Mouse (Mus musculus) kidney, postnatal 4 days (tissue): Measurements from ENCODE around the gene Nrbp1.

Experiments used
- DNase-seq, 2 experiments: peaks; one replicate each; pipeline ENCODE4 v3.0.0; 2021; ENCODE audit warnings: mixed read lengths in 2 of 2

Gene Nrbp1

DNA sequence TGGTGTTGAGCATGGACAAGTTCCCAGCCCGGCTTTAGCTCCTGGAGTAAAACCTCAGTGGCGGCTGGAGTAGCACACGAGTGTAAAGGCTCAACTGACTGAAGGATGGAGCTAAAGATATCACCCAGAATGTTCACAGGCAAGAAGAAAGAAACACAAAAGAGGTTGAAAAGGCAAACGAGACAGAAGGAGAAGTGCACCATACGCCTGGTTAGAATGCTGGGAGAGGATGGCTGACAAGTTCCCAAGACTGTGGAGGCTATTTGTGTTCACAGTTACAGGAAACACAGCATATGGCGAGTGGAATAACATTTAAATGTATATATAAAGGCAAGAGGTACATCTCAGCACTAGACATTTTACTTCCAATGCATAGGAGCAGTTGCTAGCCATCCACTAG lies 32.4 kb downstream of the Nrbp1 start:
- no peak for DNase-seq

DNA sequence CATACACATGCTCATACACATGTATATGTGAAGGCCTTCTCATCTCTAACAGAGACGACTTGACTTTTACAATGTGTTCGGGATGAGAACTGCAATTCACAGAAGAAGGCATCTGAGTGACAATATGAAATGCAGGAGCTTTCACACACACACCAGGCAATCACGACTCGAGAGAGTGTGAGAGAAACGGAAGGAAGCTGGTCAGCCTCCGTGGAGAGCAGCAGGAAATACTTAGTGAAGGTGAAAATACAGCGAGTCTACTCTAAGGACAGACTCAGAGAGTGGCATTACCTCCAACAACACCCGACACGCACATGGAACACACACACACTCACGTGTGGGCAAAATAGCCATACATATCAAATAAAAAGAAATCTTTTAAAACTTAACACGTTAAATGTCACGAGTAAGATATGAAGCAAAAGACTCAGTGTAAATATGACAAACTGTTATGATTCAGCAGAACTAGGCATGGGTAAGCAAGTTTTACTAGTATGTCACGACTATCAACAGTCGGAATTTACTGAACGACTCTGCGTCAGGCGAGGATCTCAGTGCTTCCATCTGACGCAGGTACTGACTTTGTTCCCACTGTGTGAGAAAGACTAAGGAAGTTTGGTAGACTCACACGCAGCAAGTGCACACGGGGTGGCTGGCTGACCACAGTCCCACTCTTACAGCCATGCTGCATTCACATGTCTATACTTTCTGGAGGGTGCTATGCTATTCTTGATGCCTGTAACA lies 38.8 kb downstream of the Nrbp1 start:
- DNase-seq: no peak

DNA sequence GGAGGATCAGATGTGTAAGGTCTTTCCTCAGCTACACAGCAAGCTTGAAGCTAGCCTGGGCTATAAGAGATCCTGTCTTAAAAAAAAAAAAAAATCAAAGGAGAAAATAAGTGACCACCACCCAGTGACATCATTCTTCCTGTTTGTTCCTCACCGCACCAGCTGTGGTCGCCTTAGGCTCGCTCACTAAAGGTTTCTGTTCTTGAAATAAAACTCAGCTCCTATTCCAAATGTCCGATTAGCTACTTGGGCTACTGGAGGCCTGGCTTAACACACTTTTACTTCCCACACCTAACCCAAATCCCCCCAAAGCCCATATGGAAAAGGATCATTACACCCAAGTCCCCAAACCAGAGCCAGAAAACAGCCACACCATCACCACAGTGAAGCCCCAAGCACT lies 47.6 kb downstream of the Nrbp1 start:
- no peak for DNase-seq

DNA sequence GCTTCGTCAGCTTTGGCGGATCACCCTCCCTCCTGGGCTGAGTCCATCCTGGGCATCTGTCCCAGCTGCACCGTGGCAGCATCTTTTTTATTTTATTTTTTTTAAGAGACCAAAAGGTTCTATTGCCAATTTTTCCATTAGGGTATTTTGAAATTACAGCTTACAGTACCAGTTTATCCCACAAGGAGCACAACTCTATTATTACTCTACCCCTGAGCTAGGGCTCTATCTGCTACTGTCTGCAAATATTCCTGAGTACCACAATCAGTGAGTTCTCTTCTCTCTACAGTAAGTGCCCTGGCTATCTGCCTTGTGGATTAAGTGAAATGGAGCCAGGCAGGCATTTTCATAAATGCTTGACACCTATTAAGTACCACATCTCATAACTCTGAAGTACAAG lies 48.0 kb downstream of the Nrbp1 start:
- DNase-seq: no peak

DNA sequence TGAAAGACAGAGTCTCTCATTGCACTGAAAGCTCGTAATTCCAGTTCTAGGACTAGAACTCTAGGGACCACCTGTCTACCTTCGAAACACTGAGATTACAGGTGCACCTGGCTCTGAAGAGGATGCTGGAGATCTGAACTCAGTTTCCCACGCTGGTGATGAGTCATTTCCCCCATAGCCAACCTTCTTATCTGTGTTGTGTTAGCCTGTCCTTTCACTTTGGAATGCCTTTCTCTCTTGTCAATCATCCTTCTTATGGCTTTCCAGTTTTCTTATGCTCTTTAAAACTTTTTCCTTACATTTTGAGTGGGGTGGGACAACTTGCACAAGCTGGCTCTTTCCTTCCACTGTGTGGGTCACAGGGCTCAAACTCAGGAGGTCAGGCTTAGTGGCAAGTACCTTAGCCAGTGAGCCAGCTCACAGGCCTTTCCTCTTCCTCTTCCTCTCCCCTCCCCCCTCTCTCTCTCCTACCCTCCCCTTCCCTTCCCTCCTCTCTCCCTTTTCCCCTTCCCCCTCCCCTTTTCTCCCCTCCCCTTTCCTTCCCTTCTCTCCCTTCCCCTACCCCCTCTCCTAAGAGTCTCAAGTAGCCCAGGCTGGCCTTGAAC lies 49.1 kb downstream of the Nrbp1 start:
- DNase-seq: no peak

DNA sequence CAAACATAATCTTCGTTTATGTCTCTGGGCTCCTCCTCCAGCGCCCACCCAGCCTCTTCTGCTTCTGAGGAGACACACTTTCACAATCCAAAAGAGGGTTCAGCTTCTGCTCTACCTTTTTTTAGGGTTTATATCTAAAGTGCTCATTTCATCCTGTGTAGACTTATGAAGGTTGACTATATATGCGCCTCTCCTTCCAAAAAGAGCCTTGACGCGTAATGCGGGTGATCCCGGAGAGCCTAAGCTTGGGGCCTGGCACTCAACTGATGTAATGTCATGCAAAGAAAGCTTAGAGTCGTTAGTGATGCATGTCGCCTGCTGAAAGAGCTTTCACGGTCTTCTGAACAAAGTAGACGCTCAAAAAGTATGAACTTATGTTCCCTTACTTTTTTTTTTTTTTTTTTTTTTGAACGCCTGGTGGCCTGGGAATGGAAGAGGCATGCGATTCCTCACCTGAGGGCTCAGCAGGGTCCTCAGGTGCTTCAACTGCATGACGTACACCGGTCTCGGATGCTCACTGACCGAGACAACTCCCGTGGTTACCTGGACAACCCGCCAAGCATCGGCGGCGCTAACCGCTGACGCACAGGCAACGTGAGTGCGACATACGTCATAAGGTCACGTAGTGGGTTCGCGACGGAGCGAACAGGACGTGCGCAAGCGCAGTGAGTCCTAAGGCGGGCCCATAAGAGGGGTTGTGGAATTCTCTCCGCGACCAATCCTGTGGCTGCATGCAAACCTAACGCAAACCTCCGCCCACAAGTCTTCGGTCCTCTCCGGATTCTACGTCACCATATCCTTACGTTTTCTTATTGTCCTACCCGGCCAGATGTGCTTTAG lies 50.1 kb downstream of the Nrbp1 start, which contains the start of gene Ift172:
TSS of gene Ift172 (minus strand) at position 596 of the 840 bp plus-strand sequence.
- peak; percentile 97 to 98 for DNase-seq

DNA sequence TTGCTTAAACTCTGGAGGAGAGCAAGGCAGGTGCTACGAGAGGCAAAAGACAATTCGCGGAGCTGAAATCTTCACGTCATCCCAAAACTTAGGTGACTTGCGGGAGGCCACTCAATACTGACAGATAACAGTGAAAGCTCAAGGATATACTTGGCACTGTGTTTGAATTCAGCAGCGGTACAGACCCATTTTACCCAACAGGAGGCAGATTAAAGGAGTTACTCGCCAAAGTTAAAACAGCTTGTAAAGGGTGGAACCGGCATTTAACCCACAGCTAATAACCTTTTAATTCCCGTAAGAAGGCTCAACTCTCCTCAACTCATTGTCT lies 50.7 kb downstream of the Nrbp1 start:
- DNase-seq: no peak

DNA sequence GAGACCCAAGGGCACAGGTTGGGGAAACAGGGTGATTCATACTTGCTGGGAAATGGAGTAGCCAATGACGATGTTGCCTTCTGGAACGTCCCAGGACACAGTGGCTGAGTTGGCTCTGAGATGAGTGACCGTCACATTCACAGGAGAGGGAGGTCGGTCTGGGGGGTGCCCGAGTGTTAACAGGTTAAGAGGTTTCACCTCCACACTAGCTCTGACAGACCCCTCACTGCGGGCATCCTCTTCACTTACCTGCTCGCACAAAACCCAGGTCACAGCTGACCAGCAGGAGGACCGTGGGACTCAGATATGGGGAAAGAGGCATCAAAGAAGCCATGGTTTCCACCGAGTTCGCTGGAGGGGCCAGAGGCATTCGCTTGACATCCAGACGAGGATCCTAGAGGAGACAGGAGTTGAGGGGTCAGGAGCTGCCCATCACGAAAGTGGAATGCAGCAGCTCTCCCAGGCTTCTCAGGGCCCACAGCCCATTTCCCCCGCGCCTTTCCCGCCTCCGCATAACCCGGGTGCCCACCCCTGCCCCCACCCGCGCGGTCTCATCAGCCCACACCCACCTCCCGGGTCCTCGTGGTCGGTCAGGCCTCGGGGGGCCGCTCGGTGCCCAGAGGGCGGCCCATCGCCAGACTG lies 54.4 kb downstream of the Nrbp1 start:
- peak in 1 of 2 experiments; percentile 10 for DNase-seq

DNA sequence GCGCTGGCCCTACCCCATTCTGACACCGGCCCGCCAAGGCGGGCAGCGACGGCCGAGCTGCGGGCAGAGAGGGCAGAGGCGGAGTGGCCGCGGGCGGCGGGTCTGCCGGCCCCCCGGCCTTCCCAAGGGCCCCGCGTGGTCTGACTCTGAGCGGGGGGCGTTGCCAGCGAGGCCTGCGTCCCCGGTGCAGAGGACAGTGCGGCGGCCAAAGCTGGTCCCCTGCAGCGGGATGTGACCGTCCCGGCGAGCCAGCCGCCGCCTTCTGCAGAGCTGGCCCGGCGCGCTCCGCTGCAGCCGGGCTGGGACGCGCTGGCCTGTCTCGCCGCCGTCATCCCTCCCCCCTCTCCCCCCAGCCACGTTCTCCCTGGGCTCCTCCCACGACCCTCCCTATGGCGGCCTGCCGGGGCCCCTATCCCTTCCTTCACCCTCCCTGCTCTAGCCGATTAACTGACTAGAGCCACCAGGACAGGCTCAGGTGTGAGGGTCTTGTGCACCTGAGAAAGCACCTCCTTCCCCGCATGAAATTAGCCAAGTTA lies 55.0 kb downstream of the Nrbp1 start, which contains the start of gene Fndc4:
TSS of gene Fndc4 (minus strand) at position 475 of the 536 bp plus-strand sequence.
- peak; percentile 70 to 76 for DNase-seq

DNA sequence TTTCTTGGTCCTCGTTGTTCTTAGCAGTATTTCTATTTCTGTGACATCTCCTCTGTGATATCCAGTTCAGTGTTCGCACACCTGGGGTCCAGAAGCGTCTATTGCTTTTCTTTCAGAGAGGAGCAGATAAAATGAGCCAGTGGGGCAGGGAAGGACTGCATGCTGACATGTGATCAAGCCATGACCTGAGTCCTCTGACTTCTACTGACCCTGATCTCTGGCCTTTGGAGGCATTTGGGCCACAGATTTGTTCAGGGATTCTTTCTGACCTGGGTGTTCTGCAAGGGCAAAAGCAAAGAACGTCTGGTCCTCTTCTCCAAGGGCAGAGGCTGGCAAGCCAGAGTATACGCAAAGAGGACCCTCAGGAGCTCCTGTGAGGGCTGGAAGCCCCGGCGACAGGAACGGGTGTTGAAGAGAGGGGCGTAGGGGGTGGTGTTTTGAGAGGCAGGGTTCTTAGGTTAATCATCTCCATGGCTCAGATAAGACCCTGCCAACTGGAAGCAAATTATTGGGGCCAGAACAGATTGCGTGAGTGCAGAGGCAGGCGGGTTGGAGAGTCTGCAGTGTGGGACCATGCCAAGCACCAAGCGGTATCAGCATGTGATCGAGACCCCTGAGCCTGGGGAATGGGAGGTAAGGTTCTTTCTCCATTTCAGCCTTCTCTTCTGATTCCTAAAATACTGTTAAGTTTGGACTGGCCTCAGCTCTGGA lies 56.5 kb downstream of the Nrbp1 start, which contains the start of gene Gckr:
TSS of gene Gckr (plus strand) at position 397 of the 711 bp plus-strand sequence.
- DNase-seq: no peak

DNA sequence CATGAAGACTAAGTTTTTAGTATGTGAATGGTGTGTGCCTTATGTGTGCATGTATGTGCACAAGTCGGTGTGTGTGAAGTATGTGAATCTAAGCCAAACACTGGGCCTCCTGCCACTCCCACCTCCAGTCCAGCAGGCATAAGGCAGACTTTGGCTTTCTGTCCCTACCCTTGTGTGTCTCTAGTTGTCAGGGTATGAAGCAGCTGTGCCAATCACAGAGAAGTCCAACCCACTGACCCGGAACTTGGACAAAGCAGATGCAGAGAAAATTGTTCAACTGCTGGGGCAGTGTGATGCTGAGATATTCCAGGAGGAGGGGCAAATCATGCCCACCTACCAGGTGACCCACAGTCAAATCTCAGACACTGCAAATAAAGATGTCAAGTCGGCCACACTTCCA lies 57.3 kb downstream of the Nrbp1 start:
- no peak for DNase-seq

DNA sequence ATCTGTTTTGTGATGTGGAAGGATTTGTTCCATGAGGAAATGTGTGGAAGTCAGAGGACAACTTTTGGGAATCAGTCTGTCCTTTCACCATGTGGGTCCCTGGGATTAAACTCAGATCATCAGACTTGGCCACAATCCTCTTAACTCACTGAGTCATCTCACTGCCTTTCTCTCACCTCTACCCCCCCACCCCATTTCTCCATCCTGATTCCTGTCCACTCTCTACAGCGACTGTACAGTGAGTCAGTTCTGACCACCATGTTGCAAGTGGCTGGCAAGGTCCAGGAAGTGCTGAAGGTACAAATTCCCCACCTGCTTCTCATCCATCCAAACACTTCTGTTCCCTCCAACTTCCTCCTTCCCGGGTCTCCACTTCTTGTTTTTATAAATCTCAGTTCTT lies 57.8 kb downstream of the Nrbp1 start:
- DNase-seq: no peak
